Comparison of ENCODE assay signal across 27 mouse cellular contexts in genomic region chr5:72850926-72851673, GRCm38 (mm10). TPM values are rescaled to one million over a fixed set of nuclear protein-coding genes. Genes with fewer than 3 reads are reported as not detected.
DNase-seq lines count a peak whose midpoint lies in the region; ATAC-seq and TF ChIP-seq lines count a peak whose summit lies in the region.
"Had no signal": no experiment of that assay in that cellular context is flagged by ENCODE, and none has a peak within 500 bp of the region (broad histone marks: within the 10 kb centered on the region; RNA-seq: fewer than 3 reads in every experiment).

No protein-coding gene starts in this region.

- no peaks in the 10 kb centered on the region for H3K36me3 ChIP-seq in intestine, postnatal 0 days (ENCODE audit: control insufficient read depth, insufficient read depth)
- no peaks in the 10 kb centered on the region for H3K36me3 ChIP-seq in intestine, embryonic 15.5 days
- H3K36me3 ChIP-seq in G1E (replicated peaks) (peaks cover 39% of the 10 kb centered on the region), MEL (ENCODE audit: control insufficient read depth in 1 of 2, insufficient read depth in 2 of 2, low read length in 2 of 2) (peaks cover 3 to 89% of the 10 kb centered on the region in 2 experiments)
- no peaks in the 10 kb centered on the region for H3K36me3 ChIP-seq in liver, embryonic 13.5 days
- H3K36me3 ChIP-seq: heart, embryonic 13.5 days; hindbrain, embryonic 12.5 days; limb, embryonic 12.5 days; neural tube, embryonic 12.5 days had no signal

- no peak overlapping the region for H3K27ac ChIP-seq in intestine, postnatal 0 days (ENCODE audit: low read depth, low read length)
- no peak overlapping the region for H3K27ac ChIP-seq in intestine, embryonic 15.5 days
- H3K27ac ChIP-seq in MEL (ENCODE audit: control insufficient read depth, low read depth, low read length), result peak overlapping the region; percentile 96
- peak overlapping the region; percentile 34; the same call in 1 of the 2 replicates for H3K27ac ChIP-seq in liver, embryonic 13.5 days
- H3K27ac ChIP-seq: gastrocnemius, adult 2 months; heart, embryonic 13.5 days; hindbrain, embryonic 12.5 days; hindbrain, postnatal 0 days; limb, embryonic 12.5 days; neural tube, embryonic 12.5 days; stomach, postnatal 0 days had no signal

- no peaks in the 10 kb centered on the region for H3K27me3 ChIP-seq in intestine, postnatal 0 days (replicated peaks; ENCODE audit: control insufficient read depth, insufficient read depth, low read length)
- H3K27me3 ChIP-seq in intestine, embryonic 15.5 days (replicated peaks), result no peaks in the 10 kb centered on the region
- H3K27me3 ChIP-seq in G1E (ENCODE audit: insufficient read depth, low read length), result peaks cover 10% of the 10 kb centered on the region; the same call in 1 of the 2 replicates
- no peaks in the 10 kb centered on the region for H3K27me3 ChIP-seq in MEL (ENCODE audit: control insufficient read depth in 1 of 2, insufficient read depth in 2 of 2, low read length in 2 of 2)
- no peaks in the 10 kb centered on the region for H3K27me3 ChIP-seq in liver, embryonic 13.5 days
- H3K27me3 ChIP-seq: heart, embryonic 13.5 days; hindbrain, embryonic 12.5 days; limb, embryonic 12.5 days; neural tube, embryonic 12.5 days had no signal

- H3K9ac ChIP-seq in intestine, postnatal 0 days (ENCODE audit: low read depth, low read length), result no peak overlapping the region
- no peak overlapping the region for H3K9ac ChIP-seq in intestine, embryonic 15.5 days
- peak overlapping the region; percentile 68 for H3K9ac ChIP-seq in MEL (ENCODE audit: control insufficient read depth, low read depth, low read length, poor library complexity, severe bottlenecking)
- no peak overlapping the region for H3K9ac ChIP-seq in liver, embryonic 13.5 days
- H3K9ac ChIP-seq: heart, embryonic 13.5 days; hindbrain, embryonic 12.5 days; limb, embryonic 12.5 days; neural tube, embryonic 12.5 days had no signal

- H3K4me1 ChIP-seq in intestine, postnatal 0 days (replicated peaks; ENCODE audit: control insufficient read depth, insufficient read depth, low read length), result peaks cover 7% of the 10 kb centered on the region; the same call in 1 of the 2 replicates
- H3K4me1 ChIP-seq in intestine, embryonic 15.5 days (replicated peaks), result peaks cover 12% of the 10 kb centered on the region
- H3K4me1 ChIP-seq in G1E (ENCODE audit: insufficient read depth, low read depth, low read length) (peaks cover 91% of the 10 kb centered on the region), MEL (ENCODE audit: control insufficient read depth in 1 of 2, insufficient read depth in 2 of 2, low read length in 2 of 2) (peaks cover 44 to 76% of the 10 kb centered on the region in 2 experiments)
- peaks cover 30% of the 10 kb centered on the region for H3K4me1 ChIP-seq in liver, embryonic 13.5 days (replicated peaks)

- TF ChIP-seq CTCF in intestine, postnatal 0 days (IDR thresholded peaks at IDR 0.05; ENCODE audit: low read depth), result no peak
- no peak for TF ChIP-seq CTCF in G1E (IDR thresholded peaks at IDR 0.05; ENCODE audit: low read depth, low read length)
- TF ChIP-seq CTCF in MEL (IDR thresholded peaks at IDR 0.05 in 2 of 3, conservative IDR thresholded peaks at IDR 0.05 in 1 of 3; ENCODE audit: control insufficient read depth in 1 of 3, insufficient read depth in 1 of 3, low read depth in 2 of 3, low read length in 3 of 3, poor library complexity in 1 of 3, severe bottlenecking in 1 of 3), result no peak

- no peak for ATAC-seq in intestine, postnatal 0 days
- ATAC-seq in intestine, embryonic 15.5 days, result no peak
- 0 out of 2 replicates have a peak, but pooled peaks have one; percentile 1 for ATAC-seq in G1E (ENCODE audit: extremely low read depth, insufficient number of reproducible peaks, low FRiP score, poor library complexity, severe bottlenecking)
- ATAC-seq in liver, embryonic 13.5 days (ENCODE audit: low read depth), result no peak
- ATAC-seq: forebrain, embryonic 14.5 days; hindbrain, postnatal 0 days; midbrain, embryonic 16.5 days had no signal

- no peaks in the 10 kb centered on the region for H3K9me3 ChIP-seq in intestine, postnatal 0 days (ENCODE audit: control insufficient read depth)
- H3K9me3 ChIP-seq in intestine, embryonic 15.5 days, result no peaks in the 10 kb centered on the region
- H3K9me3 ChIP-seq in G1E (replicated peaks) (no peaks in the 10 kb centered on the region), MEL (replicated peaks; ENCODE audit: insufficient read depth, low read length) (no peaks in the 10 kb centered on the region)
- H3K9me3 ChIP-seq in liver, embryonic 13.5 days (replicated peaks), result no peaks in the 10 kb centered on the region
- H3K9me3 ChIP-seq: heart, embryonic 13.5 days; hindbrain, embryonic 12.5 days; limb, embryonic 12.5 days; neural tube, embryonic 12.5 days had no signal

- H3K79me2 ChIP-seq in MEL (ENCODE audit: control insufficient read depth, insufficient read depth, low read length, poor library complexity), result peaks cover 67% of the 10 kb centered on the region

- H3K4me2 ChIP-seq in intestine, postnatal 0 days (replicated peaks; ENCODE audit: low read depth), result peak overlapping the region; percentile 24; the same call in 1 of the 2 replicates
- H3K4me2 ChIP-seq in intestine, embryonic 15.5 days (replicated peaks), result no peak overlapping the region
- no peak overlapping the region for H3K4me2 ChIP-seq in liver, embryonic 13.5 days
- H3K4me2 ChIP-seq: heart, embryonic 13.5 days; hindbrain, embryonic 12.5 days; limb, embryonic 12.5 days; neural tube, embryonic 12.5 days had no signal

- no peak for TF ChIP-seq RAD21 in MEL (IDR thresholded peaks at IDR 0.05; ENCODE audit: low read depth, low read length)

- WGBS in intestine, postnatal 0 days, result 79% methylated on average over 12 of the region's 12 CpGs
- 80% methylated on average over 12 of the region's 12 CpGs for WGBS in intestine, embryonic 15.5 days
- 56% methylated on average over 12 of the region's 12 CpGs for WGBS in liver, embryonic 13.5 days (ENCODE audit: insufficient replicate concordance)

- no peak for TF ChIP-seq POLR2A in MEL (IDR thresholded peaks at IDR 0.05; ENCODE audit: control insufficient read depth in 1 of 2, insufficient read depth in 1 of 2, low read depth in 1 of 2, low read length in 2 of 2, poor library complexity in 1 of 2)

- H3K4me3 ChIP-seq in intestine, postnatal 0 days (ENCODE audit: low read depth, low read length), result no peak overlapping the region
- no peak overlapping the region for H3K4me3 ChIP-seq in intestine, embryonic 15.5 days (replicated peaks)
- H3K4me3 ChIP-seq in G1E (ENCODE audit: low read depth, low read length), result peak overlapping the region; percentile 41; the same call in 1 of the 2 replicates
- peak overlapping the region; percentile 10 to 33; a peak in 3 of 4 replicates for H3K4me3 ChIP-seq in MEL (ENCODE audit: control insufficient read depth in 1 of 2, insufficient read depth in 1 of 2, low read depth in 2 of 2, low read length in 2 of 2)
- no peak overlapping the region for H3K4me3 ChIP-seq in liver, embryonic 13.5 days (replicated peaks)
- H3K4me3 ChIP-seq: gastrocnemius, adult 2 months; heart, embryonic 13.5 days; hindbrain, embryonic 12.5 days; limb, embryonic 12.5 days; neural tube, embryonic 12.5 days had no signal

- peak; percentile 65 to 86 for TF ChIP-seq EP300 in MEL (IDR thresholded peaks at IDR 0.05; ENCODE audit: low read depth in 1 of 2, low read length in 2 of 2)

- no peak for DNase-seq in G1E (ENCODE audit: low spot score)
- DNase-seq in MEL (ENCODE audit: low read depth, low spot score), result peak; percentile 72
- no peak for DNase-seq in liver, embryonic 13.5 days
- no peak for DNase-seq in thymus, adult 18-20 months
- DNase-seq in kidney, adult 8-10 months, result no peak
- DNase-seq: adrenal gland, adult 8-10 months; B cell, adult 2 months; cerebellum, adult 11 months; cerebellum, adult 9-10 months; cerebellum, postnatal 36 days; gastrocnemius, adult 2 months; heart, postnatal 36 days; kidney, postnatal 14 days; layer of hippocampus, adult 9-11 months; right cerebral cortex, postnatal 4 days; thymus, adult 2 months; thymus, postnatal 36 days had no signal

TF ChIP-seq in MEL, 35 proteins besides CTCF, POLR2A, EP300 and RAD21 (continues in another document):
- no peak for TF ChIP-seq MEF2A (IDR thresholded peaks at IDR 0.05; ENCODE audit: extremely low read depth, insufficient replicate concordance, low read depth, low read length, poor library complexity, severe bottlenecking)
- TF ChIP-seq ETS1 (IDR thresholded peaks at IDR 0.05; ENCODE audit: low read depth, low read length), result peak; percentile 72
- TF ChIP-seq BHLHE40 (IDR thresholded peaks at IDR 0.05; ENCODE audit: borderline replicate concordance, low read depth, low read length), result 0 out of 2 replicates have a peak, but pooled peaks have one; percentile 43
- no peak for TF ChIP-seq MYC (IDR thresholded peaks at IDR 0.05; ENCODE audit: low read depth, low read length)
- TF ChIP-seq ZC3H11A (IDR thresholded peaks at IDR 0.05; ENCODE audit: low read depth, low read length), result no peak
- TF ChIP-seq TAL1 (IDR thresholded peaks at IDR 0.05; ENCODE audit: low read length), result peak; percentile 39; the same call in 1 of the 2 replicates
- TF ChIP-seq GATA1 (IDR thresholded peaks at IDR 0.05; ENCODE audit: low read depth, low read length), result peak; percentile 89
- no peak for TF ChIP-seq GABPA (IDR thresholded peaks at IDR 0.05; ENCODE audit: low read depth, low read length)
- TF ChIP-seq MAX (IDR thresholded peaks at IDR 0.05; ENCODE audit: low read length), result 0 out of 2 replicates have a peak, but pooled peaks have one; percentile 58
- TF ChIP-seq MXI1 (IDR thresholded peaks at IDR 0.05; ENCODE audit: low read depth, low read length), result no peak
- no peak for TF ChIP-seq POLR2AphosphoS5 (IDR thresholded peaks at IDR 0.05; ENCODE audit: borderline replicate concordance, low read depth, low read length)
- TF ChIP-seq JUND (IDR thresholded peaks at IDR 0.05; ENCODE audit: low read depth, low read length), result 0 out of 2 replicates have a peak, but pooled peaks have one; percentile 31
- TF ChIP-seq HCFC1 (IDR thresholded peaks at IDR 0.05; ENCODE audit: low read depth, low read length), result no peak
- no peak for TF ChIP-seq USF2 (IDR thresholded peaks at IDR 0.05; ENCODE audit: borderline replicate concordance in 1 of 2, insufficient read depth in 1 of 2, low read depth in 1 of 2, low read length in 2 of 2)
- TF ChIP-seq ELF1 (IDR thresholded peaks at IDR 0.05; ENCODE audit: low read depth, low read length), result no peak

RNA-seq across cellular contexts. Expression of gene Tec, which starts 17.2 kb away (rescaled TPM):
- polyA plus RNA-seq in intestine, postnatal 0 days (2015; fragmentation: Nextera tagmentation; extraction: Ambion mirVana), result 12.4 and 14.7 TPM in 2 replicates
- 12.8 and 13.0 TPM in 2 replicates for polyA plus RNA-seq in intestine, embryonic 15.5 days (2015; fragmentation: Nextera tagmentation; extraction: Ambion mirVana)
- total RNA-seq in G1E (2014; fragmentation: Nextera tagmentation), result 45.3 and 45.7 TPM in 2 replicates
- total RNA-seq in G1E (2017), result 77.1 and 91.6 TPM in 2 replicates
- polyA plus RNA-seq in G1E (2012), result 2.4 and 2.9 TPM in 2 replicates
- total RNA-seq in MEL (2012; rRNA removed), result 44.8 and 57.4 TPM in 2 replicates
- polyA plus RNA-seq in MEL (2012; ENCODE audit: insufficient read depth in 1 of 2, insufficient read length in 2 of 2, low read depth in 1 of 2, low replicate concordance in 2 of 2, missing spikeins in 1 of 2), result 10 to 100 TPM in 1 of 2 experiments, not detected in 1; 61.1 TPM
- polyA plus RNA-seq in liver, embryonic 13.5 days (2015; fragmentation: Nextera tagmentation; extraction: Ambion mirVana), result 3.9 and 5.2 TPM in 2 replicates

Comparison
In these comparisons a context has a peak if more than half of its experiments do, and no peak if none do; other contexts are left out.
1. H3K27ac ChIP-seq: peak in MEL (single experiment) and liver, embryonic 13.5 days (single experiment); none in intestine, postnatal 0 days (single experiment) and intestine, embryonic 15.5 days (single experiment).
2. H3K4me3 ChIP-seq: peak in G1E (single experiment) and MEL (2 of 2); none in intestine, postnatal 0 days (single experiment), intestine, embryonic 15.5 days (single experiment) and liver, embryonic 13.5 days (single experiment).